Mouse (Mus musculus): ENCODE measurements at regions not wholly inside any gene's neighbourhood (a gene's known extent, or its start where the extent isn't known, plus 50 kb on each side); places are given as distances from the start of the nearest gene placed in this dataset.

- no peak for TF ChIP-seq POLR2A (IDR thresholded peaks at IDR 0.05; ENCODE audit: borderline replicate concordance, extremely low read depth, low read depth, low read length)
- no peak for TF ChIP-seq CTCF (IDR thresholded peaks at IDR 0.05; ENCODE audit: insufficient read depth, low read length)
Observed at GRCm38 (mm10) chr14:103449033-103449432, 64.1 kb upstream of the Scel start.

All from lung, adult 2 months (tissue).